Mouse (Mus musculus) midbrain, embryonic 10.5 days (tissue): ENCODE results near the gene Gm973. TPM values are rescaled to one million over a fixed set of nuclear protein-coding genes. Genes with fewer than 3 reads are reported as not detected.
A peak's percentile ranks its signal among the peaks of the same experiment; 100 is the strongest.

Experiments used
- DNase-seq: peaks from one replicate; pipeline ENCODE4 v3.0.0-alpha.2; 2017; ENCODE audit warnings: low spot score
- H3K27ac ChIP-seq: fragments of 300-500 bp; sonication (generic); replicated peaks from 2 replicates; pipeline ENCODE4 v1.5.1; 2016; ENCODE audit warnings: mild to moderate bottlenecking
- H3K27me3 ChIP-seq: fragments of 300-500 bp; sonication (generic); 2 replicates; pipeline ENCODE4 v1.6.1; 2016; ENCODE audit warnings: low read depth, mild to moderate bottlenecking; ENCODE audit not compliant: poor library complexity, severe bottlenecking
- H3K36me3 ChIP-seq: fragments of 300-500 bp; sonication (generic); 2 replicates; pipeline ENCODE4 v1.6.1; 2016; ENCODE audit warnings: mild to moderate bottlenecking, moderate library complexity
- H3K4me1 ChIP-seq: fragments of 300-500 bp; sonication (generic); 2 replicates; pipeline ENCODE4 v1.6.1; 2016
- H3K4me3 ChIP-seq: fragments of 300-500 bp; sonication (generic); 2 replicates; pipeline ENCODE4 v1.5.1; 2016; ENCODE audit warnings: mild to moderate bottlenecking, moderate library complexity
- H3K9me3 ChIP-seq: fragments of 300-500 bp; sonication (generic); replicated peaks from 2 replicates; pipeline ENCODE4 v1.6.1; 2016; ENCODE audit warnings: mild to moderate bottlenecking
- WGBS: fragments of 180-500 bp; shearing (Covaris S2); methylation state at CpG from one replicate; pipeline ENCODE4 v1.1.7; 2016; 5-methylcytosine and 5-hydroxymethylcytosine counted together
- polyA plus RNA-seq: library from polyadenylated mRNA; unstranded; fragments of >200 nt; fragmentation: Nextera tagmentation; extraction: Ambion mirVana; gene quantifications from 2 replicates; pipeline ENCODE4 v1.2.1, GENCODE M21; 2016

The Gm973 gene
- polyA plus RNA-seq, 1 experiment from 2014 or later: 9.4 TPM

DNA sequence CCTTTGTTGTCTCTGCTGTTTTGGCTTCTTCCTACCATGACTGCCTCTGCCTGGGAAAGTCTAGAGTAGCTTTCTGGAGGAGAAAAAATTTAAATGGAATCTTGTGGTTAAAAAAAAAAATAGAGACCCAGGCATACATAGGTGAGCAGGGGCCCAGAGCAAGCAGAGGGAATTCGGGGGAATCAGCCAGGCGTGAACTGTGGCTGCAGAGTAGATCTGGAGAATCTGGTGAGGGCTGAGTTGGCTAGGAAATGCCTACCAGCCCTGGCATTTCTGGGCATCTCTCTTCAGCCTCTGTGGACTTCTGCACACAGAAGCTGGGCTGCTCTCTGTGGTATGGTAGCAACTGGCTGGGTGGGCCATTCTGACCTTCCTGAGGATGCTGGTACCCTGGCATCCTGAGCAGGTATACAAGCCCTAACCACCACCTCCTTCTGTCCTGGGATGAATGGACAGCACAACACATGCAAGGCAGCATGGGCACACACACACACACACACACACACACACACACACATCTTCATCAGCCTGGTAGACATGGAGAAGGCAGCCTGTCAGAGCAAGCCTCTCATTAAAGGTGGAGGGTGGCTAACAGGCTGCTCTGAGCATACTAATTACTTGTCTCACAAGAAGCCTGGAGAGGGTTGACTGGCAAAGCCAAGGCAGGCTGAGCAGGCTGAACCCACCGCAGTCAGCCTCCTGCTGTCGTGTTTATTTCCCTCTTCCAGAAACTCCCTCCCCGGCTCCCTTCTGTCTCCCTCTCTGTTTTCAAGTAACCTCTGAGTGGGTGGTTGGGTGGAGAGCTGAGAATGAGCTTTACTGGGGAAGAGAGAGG lies 19.1 kb downstream of the Gm973 start:
- no peaks in the 10 kb centered on the region for H3K27me3 ChIP-seq
- peak overlapping the region; percentile 59 for H3K27ac ChIP-seq
- no peak overlapping the region for H3K4me3 ChIP-seq
- H3K9me3 ChIP-seq: no peaks in the 10 kb centered on the region
- H3K4me1 ChIP-seq: peaks cover 19% of the 10 kb centered on the region
- no peak for DNase-seq
- WGBS: 24% methylated on average over 5 of the region's 5 CpGs
- no peaks in the 10 kb centered on the region for H3K36me3 ChIP-seq

DNA sequence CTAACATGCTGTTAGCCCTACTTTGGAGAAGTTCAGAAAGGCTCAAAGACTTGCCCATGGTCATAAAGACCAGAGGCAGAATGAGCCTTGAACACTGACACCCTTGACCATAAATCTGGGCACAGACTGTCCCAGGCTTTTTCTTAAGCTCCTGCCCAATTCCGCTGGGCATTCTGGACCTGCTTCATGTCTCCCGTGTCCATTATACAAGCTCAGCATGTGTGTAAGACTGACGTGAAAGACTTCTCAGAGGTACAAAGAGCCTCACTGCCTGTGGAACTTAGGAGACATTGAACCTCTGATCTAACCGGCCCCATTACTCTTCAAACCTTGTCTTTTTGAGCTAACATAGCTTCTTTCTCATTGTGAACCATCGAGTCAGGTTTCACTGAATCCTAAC lies 22.3 kb downstream of the Gm973 start:
- DNase-seq: no peak
- WGBS: 87% methylated on average over 5 of the region's 5 CpGs

DNA sequence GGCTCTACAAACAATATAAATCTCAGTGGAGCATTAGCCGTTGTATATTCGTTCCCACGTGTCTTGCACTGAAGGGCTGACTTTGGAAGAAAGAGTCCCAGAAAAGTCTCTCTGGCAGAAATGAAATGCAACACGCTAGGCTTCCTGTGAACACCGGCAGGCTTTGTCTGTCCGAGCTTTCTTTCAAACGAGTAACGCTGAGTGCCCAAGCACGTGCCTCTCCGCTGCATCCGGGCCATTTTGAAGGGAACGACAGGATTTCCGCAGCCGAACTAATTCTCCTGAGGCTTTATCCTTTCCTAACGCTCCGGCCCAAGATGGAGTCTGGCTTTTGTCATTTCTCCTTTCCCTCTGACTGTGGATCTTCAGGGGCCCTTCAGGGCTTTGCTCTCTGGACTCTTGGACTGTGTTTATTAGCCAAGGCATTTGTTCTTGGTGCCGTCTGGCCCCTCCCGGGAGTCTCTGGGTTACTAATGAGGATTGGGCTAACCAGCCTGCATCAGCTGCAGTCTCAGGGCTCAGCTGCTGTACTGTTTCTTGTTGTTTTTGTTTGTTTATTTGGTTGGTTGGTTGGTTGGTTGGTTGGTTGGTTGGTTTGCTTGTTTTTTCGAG lies 24.6 kb downstream of the Gm973 start:
- 72% methylated on average over 19 of the region's 19 CpGs for WGBS
- Histone ChIP-seq H3K4me1 (peaks cover 18% of the 10 kb centered on the region), H3K4me3 (no peak overlapping the region), H3K9me3 (no peaks in the 10 kb centered on the region), H3K27me3 (no peaks in the 10 kb centered on the region), H3K36me3 (no peaks in the 10 kb centered on the region), H3K27ac (peak overlapping the region; percentile 3; the same call in 1 of the 2 replicates)
- DNase-seq: no peak

More for the DNA sequence above, 22.3 kb downstream of the Gm973 start:
- no peaks in the 10 kb centered on the region for H3K9me3 ChIP-seq
- H3K4me1 ChIP-seq: peaks cover 32% of the 10 kb centered on the region
- no peaks in the 10 kb centered on the region for H3K27me3 ChIP-seq
- no peak overlapping the region for H3K4me3 ChIP-seq
- no peaks in the 10 kb centered on the region for H3K36me3 ChIP-seq
- no peak overlapping the region for H3K27ac ChIP-seq

DNA sequence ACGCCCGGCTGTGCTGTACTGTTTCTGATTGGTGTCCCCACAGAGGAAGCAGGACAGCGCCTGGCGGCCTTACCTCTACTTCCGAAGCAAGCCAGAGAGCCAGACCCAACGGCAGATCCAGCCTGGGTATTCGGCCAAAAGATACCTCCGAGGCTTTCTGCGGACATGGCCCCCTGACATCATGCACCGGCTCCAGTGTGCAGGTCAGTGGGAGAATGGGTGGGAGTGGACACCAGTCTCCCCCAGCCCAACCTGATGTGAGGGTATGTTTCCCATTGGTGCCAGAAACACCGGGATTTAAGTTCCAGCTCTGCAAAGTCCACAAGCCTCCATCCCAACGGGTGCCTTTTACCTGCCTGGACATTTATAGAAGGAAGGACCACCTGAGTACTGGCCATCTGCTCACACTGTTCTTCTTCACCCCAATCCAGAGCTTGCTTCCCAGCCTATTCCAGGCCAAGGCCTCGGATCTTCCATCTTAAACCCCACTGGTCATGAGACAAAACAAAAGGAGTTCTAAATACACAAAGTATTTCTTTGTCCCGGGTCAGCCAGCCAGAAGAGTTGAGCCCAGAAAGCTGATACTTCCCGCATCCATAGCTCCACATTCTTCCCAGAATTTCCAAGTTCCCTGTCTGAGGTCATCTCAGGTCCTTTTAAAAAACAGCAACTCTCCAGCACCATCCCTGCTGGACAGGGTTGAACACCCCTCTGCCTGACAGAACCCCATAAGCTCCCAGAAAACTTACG lies 25.4 kb downstream of the Gm973 start:
- WGBS: 78% methylated on average over 16 of the region's 16 CpGs
- H3K4me1 ChIP-seq: peaks cover 13% of the 10 kb centered on the region
- H3K9me3 ChIP-seq: no peaks in the 10 kb centered on the region
- DNase-seq: no peak
- no peak overlapping the region for H3K4me3 ChIP-seq
- H3K27me3 ChIP-seq: no peaks in the 10 kb centered on the region; the same call in 1 of the 2 replicates
- H3K27ac ChIP-seq: no peak overlapping the region; the same call in 1 of the 2 replicates
- no peaks in the 10 kb centered on the region for H3K36me3 ChIP-seq

DNA sequence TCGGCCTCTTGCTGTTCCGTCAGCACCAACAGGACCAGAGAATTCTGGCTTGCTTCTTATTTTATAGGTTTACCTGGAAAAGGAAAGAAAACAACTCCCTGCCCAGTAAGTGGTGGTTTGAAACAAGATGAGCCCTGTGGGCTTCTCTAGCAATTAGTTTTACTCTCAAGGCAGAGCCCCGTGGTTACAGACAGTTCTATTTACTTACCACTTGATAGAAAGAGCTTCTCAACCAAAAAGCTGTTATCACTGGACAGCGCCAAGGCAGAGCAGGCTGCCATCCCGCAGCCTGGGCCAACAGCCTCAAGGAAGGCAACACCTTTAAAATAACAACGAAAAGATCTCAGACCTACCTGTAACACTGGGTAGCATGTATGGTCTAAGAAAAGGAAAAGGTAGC lies 26.2 kb downstream of the Gm973 start:
- H3K4me3 ChIP-seq: no peak overlapping the region
- no peak for DNase-seq
- 71% methylated on average over 6 of the region's 6 CpGs for WGBS
- H3K4me1 ChIP-seq: peaks cover 13% of the 10 kb centered on the region
- H3K9me3 ChIP-seq: no peaks in the 10 kb centered on the region
- H3K36me3 ChIP-seq: no peaks in the 10 kb centered on the region
- no peak overlapping the region for H3K27ac ChIP-seq
- H3K27me3 ChIP-seq: no peaks in the 10 kb centered on the region; the same call in 1 of the 2 replicates

DNA sequence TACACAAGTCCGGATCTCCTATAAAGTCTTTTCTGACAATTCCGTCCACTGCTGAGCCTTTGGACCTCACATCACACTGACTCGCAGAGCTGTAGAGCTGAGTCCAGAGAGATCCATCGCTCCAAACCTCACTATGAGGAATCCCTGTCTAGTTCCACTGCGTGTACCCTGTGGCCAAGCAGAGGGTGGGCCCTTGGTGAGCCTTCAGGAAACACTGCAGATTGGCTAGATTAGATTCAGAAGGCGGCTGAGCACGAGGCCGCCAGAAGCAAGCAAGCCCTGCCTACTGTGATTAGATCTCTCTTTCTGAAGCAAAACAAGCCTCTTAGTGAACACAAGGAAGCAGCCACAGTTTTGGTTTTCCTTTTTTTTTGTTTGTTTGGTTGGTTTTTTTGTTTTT lies 27.8 kb downstream of the Gm973 start:
- WGBS: 84% methylated on average over 8 of the region's 8 CpGs
- Histone ChIP-seq H3K27me3 (no peaks in the 10 kb centered on the region; the same call in 1 of the 2 replicates), H3K4me1 (peaks cover 18% of the 10 kb centered on the region), H3K9me3 (no peaks in the 10 kb centered on the region), H3K27ac (no peak overlapping the region), H3K4me3 (no peak overlapping the region), H3K36me3 (no peaks in the 10 kb centered on the region)
- no peak for DNase-seq

DNA sequence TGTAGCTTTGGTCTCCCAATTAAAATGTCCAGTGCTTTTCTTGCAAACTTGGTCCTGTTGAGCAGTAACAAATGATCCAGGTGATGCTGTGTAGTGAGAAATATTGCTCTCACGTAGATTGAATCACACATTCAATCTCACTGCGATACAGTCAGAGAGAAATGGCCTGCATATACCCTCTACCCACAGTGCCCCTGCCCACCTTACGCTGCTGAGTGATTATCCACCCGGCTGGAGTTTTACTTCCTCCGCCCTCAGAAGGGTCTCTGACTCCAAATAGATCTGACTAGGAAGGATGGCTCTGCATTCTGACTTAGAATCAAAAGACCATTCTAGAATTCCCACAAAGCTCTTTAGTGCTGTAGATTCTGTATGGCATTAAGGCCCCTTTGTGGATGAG lies 32.4 kb downstream of the Gm973 start:
- no peak for DNase-seq
- WGBS: 91% methylated on average over 5 of the region's 5 CpGs
- Histone ChIP-seq H3K9me3 (no peaks in the 10 kb centered on the region), H3K4me1 (peaks cover 22% of the 10 kb centered on the region), H3K27me3 (peaks cover 13% of the 10 kb centered on the region), H3K36me3 (0 out of 2 replicates have a peak, but pooled peaks cover 4% of the 10 kb centered on the region), H3K27ac (peak overlapping the region; percentile 55; the same call in 1 of the 2 replicates), H3K4me3 (no peak overlapping the region)

DNA sequence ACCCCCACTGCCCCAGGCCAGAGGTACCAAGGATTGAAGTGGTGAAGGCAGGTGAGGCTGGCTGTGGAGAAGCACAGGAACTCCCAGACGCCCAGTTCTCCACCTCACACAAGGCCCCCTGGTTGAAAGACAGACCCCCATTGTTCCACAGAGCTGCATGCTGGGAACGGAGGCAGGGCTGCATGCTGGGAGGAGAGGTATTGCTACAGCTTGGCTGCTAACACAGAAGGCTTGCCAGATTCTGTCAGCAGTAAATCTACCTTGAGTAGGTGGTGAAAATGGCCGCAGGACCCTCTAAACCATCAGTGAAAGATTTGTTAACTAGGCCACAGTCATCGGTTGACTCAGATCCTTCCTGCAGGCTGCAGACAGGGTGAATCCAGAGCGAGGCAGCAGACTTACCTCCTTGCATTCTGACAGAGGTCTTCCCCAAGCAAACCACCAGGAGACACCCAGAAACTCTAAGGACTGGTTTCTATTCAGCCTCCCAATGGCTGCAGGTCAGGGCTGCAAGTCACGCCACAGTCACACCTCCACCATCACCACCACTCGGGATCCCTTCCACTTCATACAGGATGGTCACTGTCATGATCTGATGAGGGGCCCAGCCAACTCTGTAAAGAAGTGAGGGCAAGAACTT lies 33.1 kb downstream of the Gm973 start:
- H3K36me3 ChIP-seq: 0 out of 2 replicates have a peak, but pooled peaks cover 4% of the 10 kb centered on the region
- DNase-seq: no peak
- H3K27ac ChIP-seq: peak overlapping the region; percentile 55
- WGBS: 68% methylated on average over 7 of the region's 7 CpGs
- no peak overlapping the region for H3K4me3 ChIP-seq
- peaks cover 13% of the 10 kb centered on the region for H3K27me3 ChIP-seq
- H3K4me1 ChIP-seq: peaks cover 28% of the 10 kb centered on the region
- no peaks in the 10 kb centered on the region for H3K9me3 ChIP-seq

DNA sequence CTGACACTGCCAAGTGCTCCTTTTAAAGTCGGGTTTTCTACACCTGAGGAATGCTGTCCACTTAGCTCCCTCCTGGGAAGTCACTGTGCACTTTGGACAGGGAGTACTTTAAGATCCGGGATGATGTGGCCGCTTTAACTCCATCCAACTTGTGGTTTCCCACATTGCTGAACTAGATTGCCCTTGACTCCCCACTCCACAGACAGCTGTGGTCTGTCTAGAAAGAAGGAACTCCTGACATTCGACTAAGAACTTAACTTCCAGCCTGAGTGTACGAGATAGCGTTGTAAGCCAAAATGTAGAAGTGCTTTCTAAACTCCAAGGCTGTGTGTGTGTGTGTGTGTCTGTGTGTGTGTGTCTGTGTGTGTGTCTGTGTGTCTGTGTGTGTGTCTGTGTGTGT lies 34.2 kb downstream of the Gm973 start:
- H3K4me3 ChIP-seq: no peak overlapping the region
- WGBS: 84% methylated on average over 6 of the region's 6 CpGs
- H3K36me3 ChIP-seq: 0 out of 2 replicates have a peak, but pooled peaks cover 4% of the 10 kb centered on the region
- H3K4me1 ChIP-seq: peaks cover 28% of the 10 kb centered on the region
- H3K27me3 ChIP-seq: peaks cover 13% of the 10 kb centered on the region
- DNase-seq: no peak
- no peaks in the 10 kb centered on the region for H3K9me3 ChIP-seq
- H3K27ac ChIP-seq: no peak overlapping the region

DNA sequence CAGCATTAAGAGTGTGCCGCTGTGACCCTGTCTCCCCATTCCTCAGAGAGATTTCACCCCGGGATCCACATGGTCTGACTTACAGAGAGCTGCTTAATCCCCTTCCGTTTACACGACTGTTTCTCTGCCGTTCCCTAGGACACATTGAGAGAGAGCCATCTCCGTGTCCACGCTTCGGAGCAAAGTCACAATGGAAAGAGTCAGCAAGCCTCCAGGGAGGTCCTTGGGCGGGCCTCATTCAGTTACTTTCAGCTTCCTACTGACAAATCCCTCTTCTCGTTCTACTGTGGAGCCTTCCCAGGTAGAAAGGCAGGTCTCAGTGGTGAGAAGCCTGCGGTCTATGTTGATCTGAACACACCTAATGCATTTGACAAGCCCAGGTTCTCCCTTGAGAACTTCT lies 34.9 kb downstream of the Gm973 start:
- Histone ChIP-seq H3K9me3 (no peaks in the 10 kb centered on the region), H3K4me3 (no peak overlapping the region), H3K36me3 (0 out of 2 replicates have a peak, but pooled peaks cover 4% of the 10 kb centered on the region), H3K4me1 (peaks cover 28% of the 10 kb centered on the region), H3K27me3 (peaks cover 13% of the 10 kb centered on the region), H3K27ac (no peak overlapping the region)
- no peak for DNase-seq
- WGBS: 42% methylated on average over 11 of the region's 11 CpGs

DNA sequence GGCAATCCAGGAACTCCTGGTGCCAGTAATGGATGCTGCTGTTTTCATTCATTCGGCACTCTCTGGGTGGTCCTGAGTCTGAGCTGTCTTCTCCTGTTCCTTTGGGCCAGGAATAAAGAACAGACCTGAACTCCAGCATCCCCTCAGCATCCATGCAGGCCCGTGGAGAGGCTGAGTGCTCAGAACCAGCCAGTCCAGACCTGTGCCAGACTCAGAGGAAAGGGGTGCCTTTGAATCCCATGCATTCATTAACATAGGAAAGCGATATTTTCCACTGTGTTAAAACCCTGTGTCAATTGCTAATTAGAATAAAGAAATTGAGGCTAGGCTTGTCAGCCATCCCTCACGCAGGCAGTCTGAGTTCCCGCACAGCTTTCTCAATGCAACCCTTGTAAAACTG lies 37.6 kb downstream of the Gm973 start:
- WGBS: 62% methylated on average over 5 of the region's 5 CpGs
- Histone ChIP-seq H3K27me3 (peaks cover 13% of the 10 kb centered on the region; the same call in 1 of the 2 replicates), H3K4me1 (peaks cover 25% of the 10 kb centered on the region), H3K9me3 (no peaks in the 10 kb centered on the region), H3K27ac (peak overlapping the region; percentile 39; the same call in 1 of the 2 replicates), H3K36me3 (0 out of 2 replicates have a peak, but pooled peaks cover 7% of the 10 kb centered on the region), H3K4me3 (no peak overlapping the region)
- no peak for DNase-seq

DNA sequence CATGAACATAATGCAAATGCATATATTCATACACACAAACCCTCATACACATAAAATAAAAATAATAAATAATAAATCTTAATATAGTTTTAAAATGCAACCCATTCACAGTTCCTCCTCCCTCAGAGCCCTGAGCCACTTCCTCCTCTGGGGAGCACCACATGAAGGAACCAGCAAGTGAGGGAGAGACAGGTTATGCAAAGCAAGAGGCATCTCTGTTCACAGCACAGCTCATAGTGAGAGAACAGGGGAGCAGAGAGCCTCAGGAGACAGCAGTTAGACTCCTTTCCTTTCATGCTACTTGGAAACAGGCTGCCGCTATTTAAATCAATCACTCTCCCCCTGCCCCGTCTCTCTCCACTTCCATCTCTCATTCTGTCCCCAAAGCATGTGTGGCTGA lies 47.5 kb downstream of the Gm973 start:
- Histone ChIP-seq H3K4me3 (no peak overlapping the region), H3K27me3 (no peaks in the 10 kb centered on the region), H3K9me3 (peaks cover 7% of the 10 kb centered on the region), H3K4me1 (no peaks in the 10 kb centered on the region), H3K36me3 (peaks cover 17% of the 10 kb centered on the region), H3K27ac (no peak overlapping the region)
- DNase-seq: no peak
- 87% methylated on average over 2 of the region's 2 CpGs for whole genome bisulfite sequencing
